18 mouse cellular contexts compared by ENCODE assay signal in the genomic region with DNA sequence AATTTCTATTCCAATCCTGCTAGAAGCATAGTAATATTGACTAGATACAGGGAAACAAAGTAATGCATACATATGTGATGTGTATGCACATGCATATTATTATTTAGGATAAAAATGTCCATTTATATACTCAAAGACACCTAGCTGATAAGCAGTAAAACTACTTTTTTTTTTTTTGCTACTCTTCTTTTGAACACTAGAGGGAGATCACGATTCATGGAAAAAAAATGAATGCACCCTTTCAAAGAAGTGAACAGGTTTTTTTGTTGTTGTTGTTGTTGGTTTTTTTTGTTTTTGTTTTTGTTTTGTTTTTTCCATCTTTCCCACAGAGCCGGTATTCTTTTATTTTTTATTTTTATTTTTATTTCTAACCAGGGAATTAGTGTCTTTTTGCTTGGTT.
DNase-seq lines count a peak whose midpoint lies in the region; ATAC-seq and TF ChIP-seq lines count a peak whose summit lies in the region.
"Had no signal": no experiment of that assay in that cellular context is flagged by ENCODE, and none has a peak within 500 bp of the region (broad histone marks: within the 10 kb centered on the region; RNA-seq: fewer than 3 reads in every experiment).

No protein-coding gene starts in this region.

- peak; percentile 45 for DNase-seq in midbrain, embryonic 14.5 days
- peak; percentile 24 for DNase-seq in MN1 (ENCODE audit: low spot score)
- DNase-seq in stomach, postnatal 0 days (ENCODE audit: low spot score) = no peak
- DNase-seq in testis, postnatal 10 days (ENCODE audit: low spot score) = no peak
- DNase-seq: adrenal gland, postnatal 14 days; cerebellum, postnatal 25 days; kidney, adult 8-10 months; lung, adult 18-20 months; thymus, adult 2 months had no signal

- H3K4me2 ChIP-seq in intestine, postnatal 0 days (replicated peaks; ENCODE audit: low read depth) = no peak overlapping the region
- no peak overlapping the region for H3K4me2 ChIP-seq in intestine, embryonic 15.5 days (replicated peaks)
- no peak overlapping the region for H3K4me2 ChIP-seq in midbrain, embryonic 14.5 days (ENCODE audit: low read length)
- no peak overlapping the region for H3K4me2 ChIP-seq in midbrain, embryonic 13.5 days (replicated peaks)
- H3K4me2 ChIP-seq in stomach, postnatal 0 days (replicated peaks; ENCODE audit: low read depth) = no peak overlapping the region
- H3K4me2 ChIP-seq: heart, embryonic 15.5 days; hindbrain, embryonic 15.5 days; limb, embryonic 12.5 days; neural tube, embryonic 13.5 days had no signal

- TF ChIP-seq CTCF in intestine, postnatal 0 days (IDR thresholded peaks at IDR 0.05; ENCODE audit: low read depth) = peak; percentile 57
- peak; percentile 67 for TF ChIP-seq CTCF in stomach, postnatal 0 days (IDR thresholded peaks at IDR 0.05; ENCODE audit: low read depth)

- no peak overlapping the region for H3K27ac ChIP-seq in intestine, postnatal 0 days (ENCODE audit: low read depth, low read length)
- H3K27ac ChIP-seq in intestine, embryonic 15.5 days = no peak overlapping the region
- no peak overlapping the region for H3K27ac ChIP-seq in midbrain, embryonic 14.5 days (replicated peaks; ENCODE audit: low read depth, low read length)
- no peak overlapping the region for H3K27ac ChIP-seq in midbrain, embryonic 13.5 days
- H3K27ac ChIP-seq in stomach, postnatal 0 days (replicated peaks) = no peak overlapping the region
- H3K27ac ChIP-seq: embryonic facial prominence, embryonic 10.5 days; heart, embryonic 15.5 days; hindbrain, embryonic 15.5 days; limb, embryonic 12.5 days; neural tube, embryonic 13.5 days had no signal

- no peaks in the 10 kb centered on the region for H3K36me3 ChIP-seq in intestine, postnatal 0 days (ENCODE audit: control insufficient read depth, insufficient read depth)
- H3K36me3 ChIP-seq in intestine, embryonic 15.5 days = no peaks in the 10 kb centered on the region
- H3K36me3 ChIP-seq in midbrain, embryonic 14.5 days (ENCODE audit: control insufficient read depth, insufficient read depth, low read length) = no peaks in the 10 kb centered on the region
- no peaks in the 10 kb centered on the region for H3K36me3 ChIP-seq in midbrain, embryonic 13.5 days
- H3K36me3 ChIP-seq in stomach, postnatal 0 days (ENCODE audit: control insufficient read depth, insufficient read depth, low read length) = no peaks in the 10 kb centered on the region
- H3K36me3 ChIP-seq: embryonic facial prominence, embryonic 10.5 days; heart, embryonic 15.5 days; hindbrain, embryonic 15.5 days; limb, embryonic 12.5 days; neural tube, embryonic 13.5 days had no signal

- TF ChIP-seq EP300 in stomach, postnatal 0 days (optimal IDR thresholded peaks at IDR 0.05) = no peak

- no peak overlapping the region for H3K4me3 ChIP-seq in intestine, postnatal 0 days (ENCODE audit: low read depth, low read length)
- no peak overlapping the region for H3K4me3 ChIP-seq in intestine, embryonic 15.5 days (replicated peaks)
- no peak overlapping the region for H3K4me3 ChIP-seq in midbrain, embryonic 14.5 days (replicated peaks; ENCODE audit: low read depth, low read length)
- H3K4me3 ChIP-seq in midbrain, embryonic 13.5 days (replicated peaks) = no peak overlapping the region
- no peak overlapping the region for H3K4me3 ChIP-seq in stomach, postnatal 0 days (ENCODE audit: low read depth, low read length)
- H3K4me3 ChIP-seq: embryonic facial prominence, embryonic 10.5 days; erythroblast, embryonic 14.5 days; heart, embryonic 15.5 days; hindbrain, embryonic 15.5 days; limb, embryonic 12.5 days; neural tube, embryonic 13.5 days had no signal

- no peak for ATAC-seq in intestine, postnatal 0 days
- no peak for ATAC-seq in intestine, embryonic 15.5 days
- no peak for ATAC-seq in midbrain, embryonic 14.5 days (ENCODE audit: low FRiP score, low TSS enrichment)
- no peak for ATAC-seq in midbrain, embryonic 13.5 days
- ATAC-seq in stomach, postnatal 0 days (ENCODE audit: low FRiP score, low TSS enrichment) = no peak

- 4% methylated on average over 2 of the region's 2 CpGs for WGBS in intestine, postnatal 0 days
- 17% methylated on average over 2 of the region's 2 CpGs for WGBS in intestine, embryonic 15.5 days
- 14% methylated on average over 2 of the region's 2 CpGs for WGBS in midbrain, embryonic 14.5 days
- 15% methylated on average over 2 of the region's 2 CpGs for WGBS in midbrain, embryonic 13.5 days
- WGBS in stomach, postnatal 0 days = 11% methylated on average over 2 of the region's 2 CpGs

- no peaks in the 10 kb centered on the region for H3K4me1 ChIP-seq in intestine, postnatal 0 days (replicated peaks; ENCODE audit: control insufficient read depth, insufficient read depth, low read length)
- no peaks in the 10 kb centered on the region for H3K4me1 ChIP-seq in intestine, embryonic 15.5 days (replicated peaks)
- no peaks in the 10 kb centered on the region for H3K4me1 ChIP-seq in midbrain, embryonic 14.5 days (ENCODE audit: control insufficient read depth, insufficient read depth, low read length)
- H3K4me1 ChIP-seq in midbrain, embryonic 13.5 days (replicated peaks) = no peaks in the 10 kb centered on the region
- no peaks in the 10 kb centered on the region for H3K4me1 ChIP-seq in stomach, postnatal 0 days (replicated peaks; ENCODE audit: control insufficient read depth, insufficient read depth)
- H3K4me1 ChIP-seq: embryonic facial prominence, embryonic 10.5 days; heart, embryonic 15.5 days; hindbrain, embryonic 15.5 days; limb, embryonic 12.5 days; neural tube, embryonic 13.5 days had no signal

- no peak overlapping the region for H3K9ac ChIP-seq in intestine, postnatal 0 days (ENCODE audit: low read depth, low read length)
- H3K9ac ChIP-seq in intestine, embryonic 15.5 days = no peak overlapping the region
- no peak overlapping the region for H3K9ac ChIP-seq in midbrain, embryonic 14.5 days (replicated peaks; ENCODE audit: low read length)
- H3K9ac ChIP-seq in midbrain, embryonic 13.5 days (replicated peaks) = no peak overlapping the region
- no peak overlapping the region for H3K9ac ChIP-seq in stomach, postnatal 0 days (ENCODE audit: low read length)
- H3K9ac ChIP-seq: heart, embryonic 15.5 days; hindbrain, embryonic 15.5 days; limb, embryonic 12.5 days; neural tube, embryonic 13.5 days had no signal

- no peaks in the 10 kb centered on the region for H3K27me3 ChIP-seq in intestine, postnatal 0 days (replicated peaks; ENCODE audit: control insufficient read depth, insufficient read depth, low read length)
- no peaks in the 10 kb centered on the region for H3K27me3 ChIP-seq in intestine, embryonic 15.5 days (replicated peaks)
- H3K27me3 ChIP-seq in midbrain, embryonic 14.5 days (ENCODE audit: control insufficient read depth, insufficient read depth, low read length) = no peaks in the 10 kb centered on the region
- no peaks in the 10 kb centered on the region for H3K27me3 ChIP-seq in midbrain, embryonic 13.5 days
- no peaks in the 10 kb centered on the region for H3K27me3 ChIP-seq in stomach, postnatal 0 days (ENCODE audit: control insufficient read depth, insufficient read depth, low read length)
- H3K27me3 ChIP-seq: heart, embryonic 15.5 days; hindbrain, embryonic 15.5 days; limb, embryonic 12.5 days; neural tube, embryonic 13.5 days had no signal

- H3K9me3 ChIP-seq in intestine, postnatal 0 days (ENCODE audit: control insufficient read depth) = no peaks in the 10 kb centered on the region
- H3K9me3 ChIP-seq in intestine, embryonic 15.5 days = no peaks in the 10 kb centered on the region
- no peaks in the 10 kb centered on the region for H3K9me3 ChIP-seq in midbrain, embryonic 14.5 days (ENCODE audit: control insufficient read depth, low read length)
- no peaks in the 10 kb centered on the region for H3K9me3 ChIP-seq in midbrain, embryonic 13.5 days
- H3K9me3 ChIP-seq in stomach, postnatal 0 days (ENCODE audit: control insufficient read depth, low read length) = no peaks in the 10 kb centered on the region
- H3K9me3 ChIP-seq: embryonic facial prominence, embryonic 10.5 days; heart, embryonic 15.5 days; hindbrain, embryonic 15.5 days; limb, embryonic 12.5 days; neural tube, embryonic 13.5 days had no signal

Comparison
In these comparisons a context has a peak if more than half of its experiments do, and no peak if none do; other contexts are left out.
1. DNase-seq: peak in midbrain, embryonic 14.5 days (single experiment) and MN1 (single experiment); none in stomach, postnatal 0 days (single experiment) and testis, postnatal 10 days (single experiment).